Mouse (Mus musculus) ovary, postnatal 36 days (tissue): ENCODE results near the gene Unc13a.
"Not testable (repeated sequence)": the region's sequence is repeated elsewhere in the genome, so short reads cannot be mapped to it uniquely, and the experiment has no call there.

Experiments
- DNase-seq: peaks from one replicate; pipeline ENCODE4 v3.0.0; 2022; ENCODE audit warnings: low spot score, mixed read lengths

The Unc13a gene

GRCm38 (mm10) chr8:71671549-71671965 is at the start of gene Unc13a:
Gene Unc13a, minus strand, starts transcription at chr8:71671757.
- DNase-seq: peak; percentile 91

DNA sequence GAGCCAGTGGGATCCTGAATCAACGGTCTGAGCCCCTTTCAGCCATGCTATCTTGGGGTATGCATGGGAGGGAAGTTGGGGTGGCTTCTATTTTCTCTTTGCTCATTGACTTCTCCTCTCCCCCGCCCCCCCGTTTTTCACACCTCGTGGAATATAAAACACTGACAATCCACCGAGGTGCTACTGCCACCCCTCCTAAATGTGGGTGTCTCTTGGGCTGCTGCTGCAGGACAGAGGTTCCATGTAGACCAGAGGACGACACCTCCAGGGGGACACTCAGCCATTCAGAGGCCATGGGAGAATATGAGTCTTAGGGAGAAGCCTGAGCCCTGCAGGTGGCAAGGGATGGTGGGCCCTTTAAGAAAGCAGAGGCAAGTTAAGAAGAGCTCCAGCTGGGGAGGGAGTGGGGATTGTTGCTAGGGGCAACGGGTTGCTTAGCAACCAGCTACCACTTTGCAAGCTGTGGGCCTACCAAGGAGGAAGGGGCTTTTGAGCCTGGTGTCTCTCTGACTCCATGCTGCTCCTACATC is 48.4 kb upstream of the Unc13a start:
- DNase-seq: no peak

DNA sequence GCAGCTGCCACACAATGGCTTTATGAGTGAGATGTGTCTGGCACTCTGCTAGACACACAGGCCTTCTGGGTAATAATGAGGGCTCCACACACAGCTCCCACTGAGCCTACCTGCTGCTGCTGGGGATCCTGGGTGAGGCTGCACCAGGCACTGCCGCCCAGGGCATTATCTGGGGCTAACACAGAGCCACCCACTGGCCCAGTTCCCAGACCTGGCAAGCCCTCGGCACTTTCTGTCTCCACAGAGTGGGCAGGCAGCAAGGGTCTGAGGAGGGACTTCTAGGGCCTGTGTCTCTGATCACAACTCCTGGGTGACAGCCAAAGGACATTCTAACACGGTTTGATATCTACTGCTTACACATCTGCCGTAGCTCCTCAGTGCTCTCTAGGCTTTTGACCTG is 47.7 kb upstream of the Unc13a start:
- DNase-seq: no peak

- DNase-seq: no peak
Observed at GRCm38 (mm10) chr8:71718252-71718651, 46.7 kb upstream of the Unc13a start.

- DNase-seq: no peak
Observed at GRCm38 (mm10) chr8:71717096-71717495, 45.5 kb upstream of the Unc13a start.

- no peak for DNase-seq
Observed at GRCm38 (mm10) chr8:71716561-71717053, 45.0 kb upstream of the Unc13a start.

- DNase-seq: no peak
Observed at GRCm38 (mm10) chr8:71715531-71715930, 44.0 kb upstream of the Unc13a start.

DNA sequence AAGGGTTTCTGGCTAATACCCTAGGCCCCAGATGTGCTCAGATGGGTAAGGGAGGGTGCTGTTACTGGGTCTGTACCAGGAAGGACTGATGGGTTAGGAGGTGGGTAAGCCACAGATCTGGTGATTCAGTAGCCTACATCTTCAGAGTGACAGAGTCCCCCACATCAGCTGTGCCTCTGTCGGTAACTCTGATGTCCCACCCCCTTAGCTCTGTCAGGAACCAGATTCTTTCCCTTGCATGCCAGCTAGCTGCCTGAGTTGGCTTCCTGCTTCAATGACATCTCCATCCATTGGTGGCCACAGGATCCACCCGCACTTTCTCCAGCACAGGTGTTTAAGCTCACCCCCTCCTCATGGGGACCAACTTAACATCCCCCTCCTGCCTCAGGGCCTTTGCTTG is 40.0 kb upstream of the Unc13a start:
- no peak for DNase-seq

- DNase-seq: peak; percentile 78
Observed at GRCm38 (mm10) chr8:71709800-71710446, 38.4 kb upstream of the Unc13a start.

DNA sequence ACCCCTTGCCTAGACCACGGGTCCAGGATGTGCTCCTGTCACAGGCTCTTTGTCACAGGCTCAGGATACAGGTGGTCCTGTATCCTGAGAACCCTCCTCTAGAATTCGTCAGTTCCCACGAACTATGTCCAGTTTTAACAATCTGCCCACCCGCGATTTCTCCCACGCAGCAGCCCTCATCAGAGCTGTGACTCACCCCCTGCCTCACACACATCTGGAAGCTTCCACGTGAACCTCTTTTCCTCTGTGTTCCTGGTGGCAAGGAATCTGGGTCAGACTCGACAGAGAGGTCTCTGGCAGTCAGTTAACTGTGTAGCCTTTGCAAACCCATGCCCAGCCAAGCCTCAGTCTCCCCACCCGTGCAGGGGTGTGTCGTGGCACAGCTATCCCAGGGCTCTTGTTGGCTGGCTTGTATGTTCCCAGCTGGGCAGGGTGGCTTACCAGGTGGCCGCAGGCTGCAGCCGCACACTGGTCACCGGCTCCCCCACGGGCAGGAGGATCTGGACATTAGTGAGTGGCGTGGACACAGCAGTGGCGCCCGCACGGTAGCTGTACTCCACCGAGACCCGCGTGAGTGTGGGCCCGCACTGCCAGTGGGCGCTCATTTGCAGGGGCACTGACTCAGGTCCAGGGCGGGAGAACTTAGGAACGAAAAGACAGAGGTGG is 37.7 kb upstream of the Unc13a start:
- no peak for DNase-seq

DNA sequence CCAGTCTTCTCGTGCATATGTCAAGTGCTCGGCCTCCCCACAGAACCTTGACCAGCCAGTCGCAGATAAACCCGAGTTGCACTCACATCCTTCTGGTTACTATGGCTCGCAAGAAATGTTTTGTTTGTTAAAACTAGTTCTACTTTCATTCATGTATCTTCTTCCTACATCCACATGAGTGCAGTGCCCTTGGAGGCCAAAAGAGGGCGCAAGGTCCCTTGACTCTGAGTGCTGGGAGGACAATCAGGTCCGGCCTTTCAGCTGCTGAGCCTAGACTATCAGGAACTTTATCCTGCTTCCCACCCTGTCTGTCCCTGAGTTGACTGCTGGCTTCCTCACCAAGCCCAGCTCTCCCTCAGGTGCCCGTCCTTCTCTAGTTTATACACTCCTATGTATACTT is 36.3 kb upstream of the Unc13a start:
- peak; percentile 38 for DNase-seq

DNA sequence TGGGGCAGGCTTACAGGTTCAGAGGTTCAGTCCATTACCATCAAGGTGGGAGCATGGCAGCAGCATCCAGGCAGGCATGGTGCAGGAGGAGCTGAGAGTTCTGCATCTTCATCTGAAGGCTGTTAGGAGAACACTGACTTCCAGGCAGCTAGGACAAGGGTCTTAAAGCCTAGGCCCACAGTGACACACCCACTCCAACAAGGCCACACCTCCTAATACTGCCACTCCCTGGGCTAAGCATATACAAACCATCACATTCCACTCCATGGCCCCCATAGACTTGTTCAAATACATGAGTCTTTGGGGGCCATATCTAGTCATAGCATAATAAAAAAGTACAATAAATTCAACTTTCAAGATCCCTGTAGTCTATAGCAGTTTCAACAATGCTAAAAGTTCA is 31.8 kb upstream of the Unc13a start:
- not testable (repeated sequence) for DNase-seq

- DNase-seq: no peak
Observed at GRCm38 (mm10) chr8:71702923-71703322, 31.4 kb upstream of the Unc13a start.

GRCm38 (mm10) chr8:71702087-71702432 is 30.5 kb upstream of the Unc13a start:
- no peak for DNase-seq

DNA sequence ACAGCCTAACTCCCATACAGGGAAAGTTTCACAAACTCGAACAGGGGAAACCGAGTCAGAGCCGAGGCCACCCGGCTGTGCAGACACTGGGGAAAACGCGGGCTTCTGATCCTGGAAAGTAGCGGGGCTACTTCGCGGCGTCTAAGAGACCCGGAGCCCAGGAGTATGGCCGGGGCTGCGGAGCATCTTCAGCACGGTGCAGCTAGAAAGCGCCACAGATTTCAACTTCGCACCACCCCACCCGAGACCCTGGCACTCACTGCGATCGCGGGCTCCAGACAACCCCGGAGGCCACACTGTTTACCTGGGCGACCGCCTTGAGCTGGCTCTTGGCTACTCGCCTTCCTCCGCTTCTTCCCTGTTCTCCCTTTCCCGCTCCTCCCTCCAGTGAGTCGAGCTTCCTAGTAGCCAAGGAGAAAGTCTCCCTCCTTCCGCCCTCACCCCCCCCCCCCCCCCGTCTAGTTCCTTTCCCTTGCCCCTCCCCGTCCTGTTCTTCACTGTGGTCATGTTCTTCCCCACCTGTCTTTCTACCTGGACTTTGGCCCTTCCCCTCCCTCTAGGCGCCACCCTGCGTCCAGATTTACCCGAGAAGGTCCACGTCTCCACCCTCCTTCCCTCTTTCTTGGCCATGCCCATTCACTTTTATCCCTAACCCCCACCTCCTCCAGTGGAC is 30.0 kb upstream of the Unc13a start, which contains the start of gene B3gnt3:
TSS of gene B3gnt3 (minus strand) at position 376 of the 673 bp plus-strand sequence.
- DNase-seq: no peak

DNA sequence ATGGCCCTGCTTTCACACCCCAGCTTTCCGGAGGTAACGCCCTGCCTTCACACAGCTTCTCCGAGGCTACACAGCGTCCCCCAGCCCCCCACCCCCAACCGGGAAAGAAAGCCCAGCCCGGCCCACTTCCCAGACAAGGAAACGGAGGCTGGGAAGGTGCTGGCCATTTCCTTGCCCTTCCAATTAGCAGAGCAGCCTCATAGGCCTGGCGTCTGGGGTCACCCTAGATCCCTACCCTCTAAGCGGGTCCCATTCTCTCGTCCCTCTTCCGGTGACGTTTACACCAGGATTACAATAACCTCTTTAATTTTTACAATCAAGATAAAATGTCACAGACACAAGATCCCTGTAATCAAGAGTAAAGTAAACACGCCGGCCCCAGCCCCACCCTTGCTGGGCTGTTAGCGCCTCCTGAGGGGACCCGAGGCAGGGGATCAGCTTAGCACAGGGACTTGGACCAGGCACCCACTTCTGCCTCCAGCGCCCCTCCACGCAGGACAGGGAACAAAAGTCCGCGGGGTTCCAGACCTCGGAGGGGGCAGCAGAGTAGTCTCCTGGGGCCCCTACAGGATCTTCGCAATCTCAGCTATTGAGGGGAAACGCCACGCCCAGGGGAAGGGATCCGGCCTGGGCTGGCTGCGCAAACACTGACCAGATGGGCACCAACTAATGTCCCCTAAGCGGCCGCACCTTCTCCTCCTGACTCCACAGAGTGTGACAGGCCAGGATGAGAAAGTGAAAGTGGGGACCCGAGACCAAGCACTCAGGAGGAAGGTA is 29.1 kb upstream of the Unc13a start:
- DNase-seq: no peak

- not testable (repeated sequence) for DNase-seq
Observed at GRCm38 (mm10) chr8:71695456-71695855, 23.9 kb upstream of the Unc13a start.

GRCm38 (mm10) chr8:71693166-71694041 is 21.8 kb upstream of the Unc13a start:
- no peak for DNase-seq

GRCm38 (mm10) chr8:71692509-71692908 is 21.0 kb upstream of the Unc13a start:
- DNase-seq: no peak

- DNase-seq: peak; percentile 45
Observed at GRCm38 (mm10) chr8:71689028-71689427, 17.5 kb upstream of the Unc13a start, which contains the start of gene Insl3. Gene Insl3, plus strand, starts transcription at chr8:71689214.

DNA sequence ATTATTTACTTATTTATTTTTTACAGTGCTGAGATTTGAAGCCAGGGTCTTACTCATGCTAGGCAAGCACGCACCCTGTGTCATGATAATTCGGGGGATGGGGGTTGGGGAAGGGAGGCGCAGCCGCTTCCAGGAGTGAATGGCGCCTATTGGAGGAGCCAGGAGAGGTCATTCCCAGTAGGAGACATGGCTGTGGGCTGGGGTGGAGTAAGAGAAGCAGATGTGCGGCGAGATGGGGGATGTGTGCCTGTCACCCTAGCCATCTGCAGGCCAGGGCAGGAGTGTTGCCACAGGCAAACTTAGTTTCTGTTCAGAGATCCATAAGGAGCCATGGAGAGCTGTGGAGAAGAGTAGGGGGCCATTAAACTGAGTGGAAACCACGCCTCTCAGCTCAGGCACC is 16.1 kb upstream of the Unc13a start:
- DNase-seq: no peak
